Mouse (Mus musculus): ENCODE measurements around the gene Kcnab3.

The Kcnab3 gene

GRCm38 (mm10) chr11:69331929-69332405 is 5.9 kb downstream of the Kcnab3 start:
- peak; percentile 55 to 80 for DNase-seq (ENCODE audit: low spot score in 2 of 2)

DNA sequence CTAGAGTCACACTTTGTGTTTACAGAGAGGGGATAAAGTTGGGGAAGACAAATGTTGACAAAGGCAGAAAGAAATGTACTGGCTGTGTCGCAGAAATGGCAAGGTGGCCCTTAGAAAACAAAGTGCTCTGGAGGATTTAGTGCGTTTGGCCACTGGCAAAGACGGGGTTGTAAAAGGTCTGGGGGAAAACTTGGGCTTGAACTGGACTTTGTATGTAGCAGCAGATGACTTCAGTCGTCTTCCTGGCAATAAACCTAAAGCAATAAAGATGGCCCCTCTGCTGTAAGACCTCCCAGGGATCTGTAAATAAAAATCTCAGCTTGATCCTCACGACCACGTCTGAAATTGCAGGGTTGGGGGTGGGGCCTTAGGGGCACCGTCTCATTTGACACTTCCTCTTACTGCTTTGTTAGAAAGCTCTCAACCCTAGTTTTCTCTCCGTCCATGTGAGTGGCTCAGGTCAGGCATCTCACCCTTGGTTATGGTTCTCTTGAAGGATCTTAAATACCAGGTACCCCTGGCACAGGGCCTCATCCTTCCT is 6.7 kb downstream of the Kcnab3 start:
- DNase-seq (ENCODE audit: low spot score in 2 of 2), result no peak

DNA sequence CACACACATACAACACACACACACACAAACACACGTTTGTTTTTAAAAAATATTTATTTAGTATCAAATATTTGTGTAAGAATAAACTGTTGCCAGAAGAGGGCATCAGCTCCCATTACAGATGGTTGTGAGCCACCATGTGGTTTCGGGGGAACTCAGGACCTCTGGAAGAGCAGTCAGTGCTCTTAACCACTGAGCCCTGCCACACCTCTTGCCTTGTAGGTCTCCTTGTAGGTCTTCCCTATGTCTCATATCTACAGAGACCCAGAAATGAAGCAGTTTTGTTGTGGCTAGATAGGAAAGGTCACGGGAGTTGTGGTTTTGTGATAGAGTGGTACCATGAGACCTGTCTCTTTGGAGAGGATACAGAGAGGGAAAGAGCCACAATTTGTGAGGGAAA is 7.9 kb downstream of the Kcnab3 start:
- DNase-seq (ENCODE audit: low spot score in 2 of 2), result no peak

DNA sequence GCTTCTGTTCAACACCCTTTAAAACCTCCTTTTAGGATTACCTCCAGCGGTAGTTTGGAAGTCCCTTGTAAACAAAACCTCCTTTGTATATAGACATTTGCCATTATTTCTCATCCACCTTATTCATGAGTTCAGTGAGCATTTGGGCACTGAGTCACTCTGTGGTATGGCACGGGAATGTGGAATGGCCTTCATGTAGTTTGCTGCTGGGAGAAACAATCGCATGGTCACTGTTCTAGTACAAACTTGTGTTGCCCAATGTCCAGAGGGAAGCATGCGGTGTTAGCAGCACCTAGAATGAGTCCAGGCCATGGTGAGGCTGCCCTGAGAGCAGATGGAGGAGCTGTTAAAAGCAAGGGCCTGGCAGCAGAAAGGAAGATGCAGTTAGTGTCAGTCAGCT is 8.7 kb downstream of the Kcnab3 start:
- no peak for DNase-seq (ENCODE audit: low spot score in 2 of 2)

- DNase-seq (ENCODE audit: low spot score in 2 of 2), result peak; percentile 33 to 75
These were observed 14.4 kb downstream of the Kcnab3 start, which contains the start of gene Rnf227 for GRCm38 (mm10) chr11:69340161-69341131. Rnf227 (plus strand) TSS chr11:69340461.

GRCm38 (mm10) chr11:69346441-69346840 is 20.4 kb downstream of the Kcnab3 start:
- no peak for DNase-seq (ENCODE audit: low spot score in 2 of 2)

DNA sequence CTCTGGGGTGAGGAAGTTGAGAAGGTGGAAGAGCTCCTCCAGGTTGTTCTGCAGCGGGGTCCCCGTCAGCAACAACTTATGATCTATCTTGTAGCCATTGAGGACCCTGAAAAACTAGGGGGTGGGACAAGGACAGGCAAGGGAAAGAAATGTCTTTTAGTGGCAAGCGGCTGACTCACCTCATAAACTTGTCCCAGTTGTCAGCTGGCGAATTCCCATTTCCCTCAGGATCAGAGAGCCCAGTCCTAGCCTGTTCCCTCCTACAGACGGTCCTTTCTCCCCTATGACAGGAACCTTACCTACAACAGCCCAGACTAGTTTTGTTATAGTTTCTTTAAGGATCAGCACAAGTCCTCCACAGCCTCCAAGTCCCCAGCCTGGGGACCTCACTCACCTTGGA is 30.5 kb downstream of the Kcnab3 start:
- DNase-seq (ENCODE audit: low spot score in 2 of 2), result no peak

GRCm38 (mm10) chr11:69357690-69358089 is 31.6 kb downstream of the Kcnab3 start:
- DNase-seq (ENCODE audit: low spot score in 2 of 2), result no peak

DNA sequence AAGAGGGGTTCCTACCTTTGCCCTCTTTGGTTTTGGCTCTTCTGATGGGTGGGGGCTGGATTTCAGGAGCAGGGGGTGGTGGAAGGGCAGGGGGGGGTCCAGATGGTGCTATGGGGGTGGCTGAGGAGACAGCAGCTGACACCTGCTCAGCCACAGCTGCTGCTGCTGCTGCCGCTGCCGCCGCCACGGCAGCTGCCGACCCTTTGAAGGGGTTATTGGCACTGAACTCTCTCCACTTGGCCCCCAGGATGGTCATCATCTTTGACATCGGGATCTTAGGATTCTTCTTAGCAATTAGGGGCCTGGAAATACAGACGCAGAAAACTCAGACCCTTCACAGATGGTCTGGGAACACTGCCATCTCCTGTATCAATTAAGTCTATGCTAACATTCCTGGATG is 36.0 kb downstream of the Kcnab3 start:
- DNase-seq (ENCODE audit: low spot score in 2 of 2), result no peak

GRCm38 (mm10) chr11:69362479-69362878 is 36.4 kb downstream of the Kcnab3 start:
- DNase-seq (ENCODE audit: low spot score in 2 of 2), result no peak

DNA sequence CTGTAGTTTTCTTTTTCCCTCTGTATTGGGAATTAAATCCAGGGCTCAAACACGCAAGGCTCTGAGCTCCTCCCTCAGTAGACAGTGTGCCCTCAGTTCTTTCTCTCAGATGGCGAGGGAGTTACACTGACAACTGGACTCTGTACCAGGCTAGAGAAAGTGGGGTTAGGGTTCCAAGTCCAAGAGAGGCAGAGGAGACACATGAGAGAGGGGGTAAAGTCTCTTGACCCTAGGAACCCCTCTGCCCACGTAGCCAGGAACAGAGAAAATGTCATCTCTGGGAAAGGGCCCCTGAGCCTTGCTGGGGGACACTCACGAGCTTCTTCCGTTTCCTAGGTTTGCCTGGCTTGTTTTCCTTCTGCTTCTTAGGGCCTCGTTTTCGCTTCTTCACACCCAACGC is 38.3 kb downstream of the Kcnab3 start:
- no peak for DNase-seq (ENCODE audit: low spot score in 2 of 2)

DNA sequence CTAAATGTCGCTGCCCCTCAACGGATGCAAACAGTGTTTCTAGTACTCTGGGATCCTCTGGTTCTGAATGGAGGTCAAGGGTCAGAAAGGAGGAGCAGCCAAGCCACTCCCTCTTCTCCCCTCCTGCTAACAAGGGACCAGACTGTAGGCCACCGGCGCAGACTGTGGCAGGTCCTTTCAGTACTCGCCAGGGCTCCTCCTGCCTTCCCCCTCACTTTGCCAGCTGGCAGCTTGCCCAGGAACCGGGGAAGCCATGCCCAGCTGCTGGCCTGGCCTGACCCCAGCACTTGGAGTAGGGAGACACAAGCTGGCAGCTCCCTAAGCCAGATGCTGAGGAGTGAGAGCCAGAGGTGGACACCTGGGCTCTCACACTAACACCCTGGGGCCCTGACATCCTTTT is 38.9 kb downstream of the Kcnab3 start:
- DNase-seq (ENCODE audit: low spot score in 2 of 2), result peak; percentile 63 to 79

DNA sequence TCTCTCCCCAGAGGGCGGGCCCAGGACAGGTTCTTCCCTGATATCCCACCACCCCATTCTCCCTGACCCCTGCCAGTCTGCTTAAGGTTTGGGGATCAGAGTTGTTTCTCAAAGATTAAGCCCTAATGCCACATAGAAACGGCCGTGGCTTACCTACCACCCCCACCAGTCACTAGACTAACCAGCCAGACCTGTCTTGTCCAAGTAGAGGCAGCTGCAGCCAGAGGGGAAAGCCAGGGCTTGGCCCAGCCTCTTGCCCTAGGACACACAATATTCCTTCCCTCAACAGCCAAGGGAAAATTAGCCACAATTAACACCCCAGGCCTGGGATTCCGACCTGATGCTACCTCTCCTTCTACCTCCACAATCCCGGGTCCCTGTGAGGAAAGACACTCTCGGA is 39.7 kb downstream of the Kcnab3 start:
- no peak for DNase-seq (ENCODE audit: low spot score in 2 of 2)

- peak; percentile 74 to 78 for DNase-seq (ENCODE audit: low spot score in 2 of 2)
These were observed 40.2 kb downstream of the Kcnab3 start for GRCm38 (mm10) chr11:69366157-69366854.

GRCm38 (mm10) chr11:69366855-69367615 is 41.0 kb downstream of the Kcnab3 start:
- DNase-seq (ENCODE audit: low spot score in 2 of 2), result no peak

DNA sequence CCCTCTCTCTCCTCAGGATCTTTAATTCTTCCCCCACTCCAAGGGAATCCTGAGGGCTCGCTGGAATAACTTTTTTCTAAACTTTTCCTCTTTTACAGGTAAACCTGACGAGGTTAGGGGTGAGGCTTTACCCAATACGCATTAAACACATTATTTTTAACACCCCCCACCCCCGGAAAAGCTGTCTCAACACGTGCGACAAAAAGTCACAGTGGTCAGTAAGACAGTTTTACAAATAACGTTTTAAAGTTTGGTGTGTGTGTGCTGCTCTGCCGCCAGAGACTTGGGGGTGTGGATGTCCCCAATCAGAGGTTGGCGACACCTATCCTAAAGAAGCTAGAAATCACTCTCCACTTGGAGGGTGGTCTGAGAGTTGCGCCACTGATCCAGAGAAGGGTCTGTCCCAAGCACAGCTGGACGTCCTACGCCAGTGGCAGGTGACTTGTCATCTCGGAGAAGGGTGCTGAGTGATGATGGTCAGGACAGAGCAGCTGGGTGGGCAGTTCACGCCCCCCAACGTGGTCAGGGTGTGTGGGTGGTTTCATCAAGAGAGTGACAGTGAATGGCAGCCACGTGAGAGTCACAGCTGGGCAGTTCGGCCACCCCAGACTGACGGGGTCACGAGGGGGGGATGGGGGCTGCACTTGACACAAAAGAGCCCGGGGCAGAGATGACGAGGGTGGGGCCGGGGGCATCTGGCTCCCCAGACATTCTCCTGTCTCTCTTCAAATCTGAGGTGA is 41.7 kb downstream of the Kcnab3 start:
- no peak for DNase-seq (ENCODE audit: low spot score in 2 of 2)

- peak; percentile 36 to 76 for DNase-seq (ENCODE audit: low spot score in 2 of 2)
These were observed 42.5 kb downstream of the Kcnab3 start for GRCm38 (mm10) chr11:69368356-69369214.

DNA sequence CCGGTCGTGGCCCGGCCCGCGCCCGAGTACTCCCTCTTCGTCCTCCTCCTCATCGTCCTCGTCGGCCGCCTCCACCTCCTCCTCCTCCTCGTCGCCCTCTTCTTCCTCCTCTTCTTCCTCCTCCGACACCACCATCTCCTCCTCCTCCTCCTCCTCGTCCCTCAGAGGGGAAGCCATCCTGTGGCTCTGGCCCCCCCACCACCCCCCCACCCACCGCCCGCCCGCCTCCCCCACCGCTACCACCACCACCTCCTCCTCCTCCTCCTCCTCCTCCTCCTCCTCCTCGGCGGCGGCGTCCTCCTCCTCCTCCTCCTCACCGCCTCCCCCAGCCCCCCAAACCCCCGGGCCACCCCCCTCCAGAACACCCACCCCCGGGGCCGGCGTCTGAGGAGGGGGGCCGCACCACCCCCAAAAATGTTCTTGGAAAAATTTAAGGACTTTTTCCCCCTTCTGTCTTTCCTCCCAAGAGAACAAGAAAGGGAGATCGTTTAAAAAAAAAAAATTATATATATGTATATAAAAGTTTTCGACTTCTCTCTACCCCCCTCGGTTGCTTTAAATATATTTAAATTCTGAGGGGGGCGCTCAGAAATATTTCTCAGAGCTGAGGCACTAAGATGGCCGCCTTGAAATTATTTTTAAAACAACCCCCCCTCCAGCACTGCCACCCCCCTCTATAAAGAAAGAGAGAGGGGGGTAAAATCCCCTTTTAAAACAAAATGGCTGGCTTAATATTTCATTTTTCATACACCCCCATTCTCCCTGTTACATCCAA is 43.3 kb downstream of the Kcnab3 start, which contains the start of gene Chd3:
Chd3 (minus strand) TSS at position 192 of the 775 bp plus-strand sequence.
- no peak for DNase-seq (ENCODE audit: low spot score in 2 of 2)
